Mouse (Mus musculus): ENCODE results near the gene 2410137M14Rik.
"Not testable (repeated sequence)": the region's sequence is repeated elsewhere in the genome, so short reads cannot be mapped to it uniquely, and the experiment has no call there.

Gene 2410137M14Rik

GRCm38 (mm10) chr17:36994528-36994927, 13.5 kb upstream of the 2410137M14Rik start:
- in situ Hi-C loops (cut with MseI, MboI): no loop called here

- in situ Hi-C loops (cut with MseI, MboI): no loop called here
Measured at GRCm38 (mm10) chr17:36993770-36994325, 12.8 kb upstream of the 2410137M14Rik start.

GRCm38 (mm10) chr17:36992336-36993104, 11.5 kb upstream of the 2410137M14Rik start:
- in situ Hi-C loops (cut with MseI, MboI): no loop called here

GRCm38 (mm10) chr17:36990630-36991029, 9.6 kb upstream of the 2410137M14Rik start:
- in situ Hi-C loops (cut with MseI, MboI): not testable (repeated sequence)

- in situ Hi-C loops (cut with MseI, MboI): no loop called here
Measured at GRCm38 (mm10) chr17:36989437-36989836, 8.4 kb upstream of the 2410137M14Rik start, which contains the start of gene H2-M5. TSS of gene H2-M5 (minus strand) at chr17:36989537.

GRCm38 (mm10) chr17:36988475-36988874, 7.4 kb upstream of the 2410137M14Rik start:
- in situ Hi-C loops (cut with MseI, MboI): no loop called here

- in situ Hi-C loops (cut with MseI, MboI): no loop called here
Measured at GRCm38 (mm10) chr17:36982253-36983155, 1.5 kb upstream of the 2410137M14Rik start.

- in situ Hi-C loops (cut with MseI, MboI): no loop called here
Measured at GRCm38 (mm10) chr17:36981845-36982244, 808 bp upstream of the 2410137M14Rik start.

- in situ Hi-C loops (cut with MseI, MboI): no loop called here
Measured at GRCm38 (mm10) chr17:36973271-36973787, 7.7 kb downstream of the 2410137M14Rik start.

- in situ Hi-C loops (cut with MseI, MboI): no loop called here
Measured at GRCm38 (mm10) chr17:36972791-36973190, 8.2 kb downstream of the 2410137M14Rik start.

GRCm38 (mm10) chr17:36971172-36971850, 9.7 kb downstream of the 2410137M14Rik start:
- in situ Hi-C loops (cut with MseI, MboI): no loop called here

GRCm38 (mm10) chr17:36970316-36970890, 10.6 kb downstream of the 2410137M14Rik start:
- in situ Hi-C loops (cut with MseI, MboI): no loop called here

- in situ Hi-C loops (cut with MseI, MboI): no loop called here
Measured at GRCm38 (mm10) chr17:36966875-36967274, 14.2 kb downstream of the 2410137M14Rik start.

GRCm38 (mm10) chr17:36961125-36961524, 19.9 kb downstream of the 2410137M14Rik start:
- in situ Hi-C loops (cut with MseI, MboI): no loop called here

GRCm38 (mm10) chr17:36958884-36959283, 22.2 kb downstream of the 2410137M14Rik start:
- in situ Hi-C loops (cut with MseI, MboI): no loop called here

- in situ Hi-C loops (cut with MseI, MboI): no loop called here
Measured at GRCm38 (mm10) chr17:36957999-36958743, 22.9 kb downstream of the 2410137M14Rik start, which contains the start of the genes Znrd1 and Znrd1as. TSS of gene Znrd1 (minus strand) at chr17:36958559. TSS of gene Znrd1as (plus strand) at chr17:36958592.

GRCm38 (mm10) chr17:36953062-36953461, 28.0 kb downstream of the 2410137M14Rik start:
- in situ Hi-C loops (cut with MseI, MboI): no loop called here

GRCm38 (mm10) chr17:36952631-36953030, 28.4 kb downstream of the 2410137M14Rik start:
- in situ Hi-C loops (cut with MseI, MboI): no loop called here

GRCm38 (mm10) chr17:36950981-36951947, 29.8 kb downstream of the 2410137M14Rik start, which contains the start of gene Ppp1r11:
TSS of gene Ppp1r11 (minus strand) at chr17:36951741.
- in situ Hi-C loops (cut with MseI, MboI): no loop called here

Data from mouse trophoblast stem cell (cell line).